Mouse (Mus musculus) kidney, adult 2 months (tissue): ENCODE results near the gene Gnpnat1.
A peak's percentile ranks its signal among the peaks of the same experiment; 100 is the strongest.

Experiments used
- CTCF ChIP-seq: fragments of 200-500 bp; conservative IDR thresholded peaks from 2 replicates; pipeline ENCODE4 v1.5.1; 2011; ENCODE audit warnings: low read depth, mild to moderate bottlenecking, control low read depth, low read length, moderate library complexity, mixed read lengths; ENCODE audit not compliant: insufficient read depth, insufficient read length
- POLR2A ChIP-seq: fragments of 200-500 bp; IDR thresholded peaks from one replicate; pipeline ENCODE4 v1.6.1; 2011; ENCODE audit warnings: low read depth, low read length, control low read depth

DNA sequence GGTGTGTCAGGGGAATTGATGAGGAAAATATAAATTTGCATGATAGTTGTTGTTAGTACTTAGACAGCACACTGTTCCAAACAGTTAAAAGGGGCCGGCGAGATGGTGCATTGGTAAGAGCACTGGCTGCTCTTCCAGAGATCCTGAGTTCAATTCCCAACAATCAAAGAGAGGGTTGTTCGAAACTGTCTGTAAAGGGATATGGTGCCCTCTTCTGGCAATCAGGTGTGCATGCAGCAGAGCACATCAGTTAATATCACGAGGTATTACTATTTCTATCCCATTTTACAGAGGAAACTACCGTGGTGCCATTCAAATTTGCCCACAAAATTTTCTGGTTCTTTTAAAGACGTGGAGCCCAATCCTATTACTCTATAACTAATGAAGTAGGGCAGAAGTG lies 29.5 kb upstream of the Gnpnat1 start:
- TF ChIP-seq CTCF (peak; percentile 53), POLR2A (no peak)
